9 mouse cellular contexts compared by ENCODE assay signal in the genomic region with DNA sequence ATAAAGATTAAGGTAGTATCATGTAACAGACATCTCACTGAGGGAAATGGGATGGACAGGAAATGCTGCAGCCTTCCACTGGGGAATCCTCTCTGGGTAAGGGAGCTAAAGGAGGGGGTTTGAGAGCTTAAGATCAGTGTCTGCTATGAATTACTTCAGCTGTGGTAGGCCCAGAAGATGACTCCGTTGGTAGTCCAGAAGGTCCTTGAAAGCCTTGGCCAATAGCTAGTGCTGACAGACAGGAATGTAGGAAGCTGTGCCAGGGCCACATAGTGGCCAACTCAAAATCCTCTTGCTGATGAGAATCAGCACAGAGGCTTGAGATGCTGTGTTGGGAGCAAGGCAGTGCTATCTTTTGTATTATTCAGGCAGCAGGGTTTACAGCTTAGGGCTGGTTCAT. TPM values are rescaled to one million over a fixed set of nuclear protein-coding genes. Genes with fewer than 3 reads are reported as not detected.
DNase-seq lines count a peak whose midpoint lies in the region; ATAC-seq lines count a peak whose summit lies in the region.
"Had no signal": no experiment of that assay in that cellular context is flagged by ENCODE, and none has a peak within 500 bp of the region (broad histone marks: within the 10 kb centered on the region; RNA-seq: fewer than 3 reads in every experiment).

No protein-coding gene starts in this region.

- DNase-seq in cerebellum, postnatal 4 days (ENCODE audit: low spot score in 2 of 2) = no peak
- peak; percentile 13 to 31 for DNase-seq in urinary bladder, postnatal 36 days (ENCODE audit: low spot score in 2 of 2)
- no peak for DNase-seq in urinary bladder, postnatal 10 days (ENCODE audit: low spot score)
- DNase-seq in heart, postnatal 10 days = peak; percentile 68 to 70
- no peak for DNase-seq in B cell, adult 2 months
- no peak for DNase-seq in spleen, postnatal 10 days (ENCODE audit: low spot score in 2 of 2)
- DNase-seq in frontal cortex, adult 2 months (ENCODE audit: extremely low spot score in 1 of 2, low spot score in 1 of 2) = no peak
- DNase-seq: thymus, postnatal 25 days had no signal

- ATAC-seq in cerebellum, adult (ENCODE audit: insufficient number of reproducible peaks, low FRiP score, low TSS enrichment) = peak; percentile 91

- intact Hi-C loops in heart, postnatal 10 days (cut with DNase I) = no loop called here

RNA-seq across cellular contexts. Expression of a gene that starts 59.4 kb away (rescaled TPM):
- 10 to 100 TPM; 31.4 to 33.2 TPM for total RNA-seq in heart, postnatal 10 days (2021)
- polyA plus RNA-seq in frontal cortex, adult 2 months (2012; rRNA removed) = 16.2 and 21.4 TPM in 2 replicates

Comparison
In these comparisons a context has a peak if more than half of its experiments do, and no peak if none do; other contexts are left out.
1. DNase-seq: peak in urinary bladder, postnatal 36 days (2 of 2) and heart, postnatal 10 days (2 of 2); none in cerebellum, postnatal 4 days (0 of 2), urinary bladder, postnatal 10 days (single experiment), B cell, adult 2 months (0 of 2), spleen, postnatal 10 days (0 of 2) and frontal cortex, adult 2 months (0 of 2).